Mouse (Mus musculus): ENCODE measurements around the gene Dpp7.
A peak's percentile ranks its signal among the peaks of the same experiment; 100 is the strongest.

The Dpp7 gene

GRCm38 (mm10) chr2:25371764-25372643, 15.8 kb upstream of the Dpp7 start, which contains the start of gene Sapcd2:
TSS of gene Sapcd2 (plus strand) at chr2:25372321.
- peak; percentile 94 for ATAC-seq (ENCODE audit: insufficient number of reproducible peaks, low FRiP score, low TSS enrichment)

GRCm38 (mm10) chr2:25369996-25370395, 13.8 kb upstream of the Dpp7 start:
- ATAC-seq (ENCODE audit: insufficient number of reproducible peaks, low FRiP score, low TSS enrichment), result no peak

GRCm38 (mm10) chr2:25365091-25365761, 9.1 kb upstream of the Dpp7 start, which contains the start of gene Uap1l1:
TSS of gene Uap1l1 (minus strand) at chr2:25365682.
- ATAC-seq (ENCODE audit: insufficient number of reproducible peaks, low FRiP score, low TSS enrichment), result no peak

GRCm38 (mm10) chr2:25364761-25365090, 8.6 kb upstream of the Dpp7 start:
- ATAC-seq (ENCODE audit: insufficient number of reproducible peaks, low FRiP score, low TSS enrichment), result no peak

- no peak for ATAC-seq (ENCODE audit: insufficient number of reproducible peaks, low FRiP score, low TSS enrichment)
Measured at GRCm38 (mm10) chr2:25364313-25364712, 8.2 kb upstream of the Dpp7 start.

GRCm38 (mm10) chr2:25363478-25364178, 7.5 kb upstream of the Dpp7 start:
- ATAC-seq (ENCODE audit: insufficient number of reproducible peaks, low FRiP score, low TSS enrichment), result no peak

GRCm38 (mm10) chr2:25359848-25360247, 3.7 kb upstream of the Dpp7 start:
- no peak for ATAC-seq (ENCODE audit: insufficient number of reproducible peaks, low FRiP score, low TSS enrichment)

GRCm38 (mm10) chr2:25355419-25356066, 616 bp downstream of the Dpp7 start:
- no peak for ATAC-seq (ENCODE audit: insufficient number of reproducible peaks, low FRiP score, low TSS enrichment)

- ATAC-seq (ENCODE audit: insufficient number of reproducible peaks, low FRiP score, low TSS enrichment), result no peak
Measured at GRCm38 (mm10) chr2:25354211-25354610, 1.9 kb downstream of the Dpp7 start.

- ATAC-seq (ENCODE audit: insufficient number of reproducible peaks, low FRiP score, low TSS enrichment), result no peak
Measured at GRCm38 (mm10) chr2:25350701-25351100, 5.5 kb downstream of the Dpp7 start.

- no peak for ATAC-seq (ENCODE audit: insufficient number of reproducible peaks, low FRiP score, low TSS enrichment)
Measured at GRCm38 (mm10) chr2:25349499-25349898, 6.7 kb downstream of the Dpp7 start.

- no peak for ATAC-seq (ENCODE audit: insufficient number of reproducible peaks, low FRiP score, low TSS enrichment)
Measured at GRCm38 (mm10) chr2:25348162-25348561, 8.0 kb downstream of the Dpp7 start.

- no peak for ATAC-seq (ENCODE audit: insufficient number of reproducible peaks, low FRiP score, low TSS enrichment)
Measured at GRCm38 (mm10) chr2:25338303-25338702, 17.9 kb downstream of the Dpp7 start.

GRCm38 (mm10) chr2:25333569-25333968, 22.6 kb downstream of the Dpp7 start:
- ATAC-seq (ENCODE audit: insufficient number of reproducible peaks, low FRiP score, low TSS enrichment), result no peak

- ATAC-seq (ENCODE audit: insufficient number of reproducible peaks, low FRiP score, low TSS enrichment), result peak; percentile 95
Measured at GRCm38 (mm10) chr2:25332286-25333160, 23.6 kb downstream of the Dpp7 start, which contains the start of gene Man1b1. TSS of gene Man1b1 (plus strand) at chr2:25332338.

GRCm38 (mm10) chr2:25331470-25331869, 24.7 kb downstream of the Dpp7 start:
- no peak for ATAC-seq (ENCODE audit: insufficient number of reproducible peaks, low FRiP score, low TSS enrichment)

GRCm38 (mm10) chr2:25328440-25328839, 27.7 kb downstream of the Dpp7 start:
- no peak for ATAC-seq (ENCODE audit: insufficient number of reproducible peaks, low FRiP score, low TSS enrichment)

GRCm38 (mm10) chr2:25326036-25326435, 30.1 kb downstream of the Dpp7 start:
- ATAC-seq (ENCODE audit: insufficient number of reproducible peaks, low FRiP score, low TSS enrichment), result no peak

GRCm38 (mm10) chr2:25320084-25320483, 36.1 kb downstream of the Dpp7 start:
- ATAC-seq (ENCODE audit: insufficient number of reproducible peaks, low FRiP score, low TSS enrichment), result no peak
